Mouse (Mus musculus) heart, postnatal 14 days (tissue): ENCODE measurements around the gene Wasf2. TPM values are rescaled to one million over a fixed set of nuclear protein-coding genes. Genes with fewer than 3 reads are reported as not detected.
A peak's percentile ranks its signal among the peaks of the same experiment; 100 is the strongest.
"Not testable (repeated sequence)": the region's sequence is repeated elsewhere in the genome, so short reads cannot be mapped to it uniquely, and the experiment has no call there.

Experiments used
- DNase-seq, 2 experiments: peaks; one replicate each; pipeline ENCODE4 v3.0.0; 2021 to 2022
- intact Hi-C: fragments of 180-260 bp; cut with DNase I; formaldehyde crosslinking; loops from one replicate; pipeline ENCODE4 v1.15.1; 2025
- total RNA-seq, 2 experiments: library from RNA; stranded (reverse); gene quantifications; 2 replicates each; pipeline ENCODE4 v1.2.3; 2021

Wasf2 gene
- total RNA-seq, 2 experiments from 2014 or later: 133 to 135 TPM

GRCm38 (mm10) chr4:133094936-133095733 is 35.2 kb upstream of the Wasf2 start:
- DNase-seq: peak; percentile 71 to 81
- intact Hi-C loops: loop anchor here (5.0 kb wide), 1 partner anchor 38 kb away; no protein-coding TSS in a partner anchor

- DNase-seq: not testable (repeated sequence)
- intact Hi-C loops: loop anchor here (5.0 kb wide), 1 partner anchor 38 kb away; no protein-coding TSS in a partner anchor
These were observed 34.6 kb upstream of the Wasf2 start for GRCm38 (mm10) chr4:133095734-133096065.

- intact Hi-C loops: loop anchor here (5.0 kb wide), 1 partner anchor 39 kb away; no protein-coding TSS in a partner anchor
- DNase-seq: not testable (repeated sequence)
These were observed 33.6 kb upstream of the Wasf2 start for GRCm38 (mm10) chr4:133096671-133097070.

- intact Hi-C loops: no loop called here
- DNase-seq: no peak
These were observed 28.6 kb upstream of the Wasf2 start for GRCm38 (mm10) chr4:133101751-133102150.

- intact Hi-C loops: no loop called here
- no peak for DNase-seq
These were observed 26.6 kb upstream of the Wasf2 start for GRCm38 (mm10) chr4:133103525-133104193.

DNA sequence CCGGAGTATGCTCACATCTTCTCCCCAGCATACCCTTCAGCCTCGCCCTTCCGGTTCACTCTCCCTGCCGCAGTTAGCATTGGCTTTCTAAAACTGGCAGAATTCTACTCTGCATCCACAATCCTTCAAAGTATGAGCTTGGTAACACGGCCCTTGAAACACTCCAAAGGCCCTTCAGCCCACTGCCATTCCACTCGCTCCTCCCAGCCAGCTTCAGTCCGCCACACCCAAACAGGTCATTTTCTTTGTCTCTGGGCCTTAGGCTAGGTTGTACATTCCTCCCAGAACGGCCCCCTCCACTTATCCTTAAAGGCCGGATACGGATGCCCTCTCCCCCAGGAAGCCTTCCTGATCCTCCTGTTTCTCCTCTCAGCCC is 26.1 kb upstream of the Wasf2 start:
- DNase-seq: no peak
- intact Hi-C loops: no loop called here

DNA sequence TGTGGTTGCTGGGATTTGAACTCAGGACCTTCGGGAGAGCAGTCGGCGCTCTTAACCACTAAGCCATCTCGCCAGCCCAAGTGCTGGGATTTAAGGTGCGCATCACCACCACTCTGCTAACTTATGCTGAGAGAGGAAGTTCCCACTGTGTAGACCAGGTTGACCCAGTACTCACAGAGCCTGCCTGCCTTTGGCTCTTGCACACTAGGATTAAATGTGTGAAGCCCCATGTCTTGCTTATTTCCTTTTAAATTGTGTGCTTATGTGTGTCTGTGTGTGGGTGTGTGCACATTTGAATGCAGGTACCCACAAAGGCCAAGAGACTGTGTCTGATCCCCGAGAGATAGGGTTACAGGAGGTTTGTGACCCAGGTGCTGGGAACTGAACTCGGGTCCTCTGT is 23.6 kb upstream of the Wasf2 start:
- no peak for DNase-seq
- intact Hi-C loops: no loop called here

DNA sequence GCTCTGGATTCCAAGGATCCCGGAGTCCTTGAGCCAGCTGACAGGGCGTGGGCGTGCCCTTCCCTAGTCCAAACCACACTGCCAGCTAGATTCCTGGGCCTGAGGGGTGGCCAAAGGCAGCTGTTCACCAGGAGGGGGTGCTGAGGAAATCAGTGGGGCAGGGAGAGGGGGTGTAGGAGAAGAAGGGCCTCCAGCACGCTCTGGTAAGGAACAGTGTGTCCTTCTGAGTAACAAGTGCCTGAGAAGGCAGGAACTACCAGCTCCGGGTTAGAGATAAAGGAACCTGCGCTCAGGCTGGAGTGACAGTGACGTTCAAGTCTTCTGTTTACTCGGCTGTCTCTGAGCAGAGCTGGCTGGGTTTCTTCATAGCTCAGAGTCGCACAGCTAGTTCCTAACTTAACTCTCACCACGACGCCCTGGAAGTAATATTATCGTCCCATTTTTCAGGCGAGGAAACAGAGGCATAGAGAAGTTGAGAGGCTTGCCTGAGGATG is 22.5 kb upstream of the Wasf2 start:
- intact Hi-C loops: no loop called here
- DNase-seq: peak; percentile 70

DNA sequence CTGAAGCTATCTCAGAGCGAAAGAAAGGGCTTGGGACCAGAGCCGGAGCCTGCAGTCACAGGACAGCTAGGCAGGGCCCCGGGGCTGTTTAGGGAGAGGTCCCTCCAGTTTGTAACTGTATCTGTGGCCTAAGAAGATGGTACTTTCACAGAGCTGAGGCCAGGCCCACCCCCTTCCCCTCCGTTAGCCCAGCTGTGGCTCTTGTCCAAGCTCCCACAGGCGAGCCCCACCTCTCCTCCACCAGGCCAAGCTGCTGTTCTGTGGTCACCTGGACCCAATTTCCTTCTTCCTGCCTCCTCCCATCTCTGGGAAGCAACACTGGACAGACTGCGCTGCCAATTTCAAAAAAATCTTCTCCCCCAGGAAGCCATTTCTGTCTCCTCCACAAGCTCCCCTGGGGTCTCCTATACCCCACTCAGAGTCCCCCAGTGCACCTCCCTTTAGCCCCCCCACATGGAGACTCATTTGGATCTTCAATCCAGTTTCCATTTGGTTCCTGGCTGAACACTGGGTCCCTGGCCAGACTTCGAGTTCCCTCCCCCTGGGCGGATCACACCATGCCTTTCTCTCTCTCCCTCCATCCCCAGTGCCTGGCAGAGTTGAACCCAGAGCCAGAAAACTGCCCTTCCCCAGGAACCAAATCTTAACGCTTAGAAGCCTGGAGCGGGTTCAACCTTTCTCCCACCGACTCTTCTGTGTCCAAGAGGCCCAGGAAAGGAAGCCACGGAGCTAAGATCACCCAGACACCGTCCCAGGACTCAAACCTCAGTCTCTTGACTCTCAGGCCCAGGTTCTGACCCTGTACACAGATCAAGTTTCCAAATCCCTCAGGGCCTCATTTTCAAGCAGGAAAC is 21.6 kb upstream of the Wasf2 start:
- intact Hi-C loops: no loop called here
- DNase-seq: peak; percentile 59 to 69

DNA sequence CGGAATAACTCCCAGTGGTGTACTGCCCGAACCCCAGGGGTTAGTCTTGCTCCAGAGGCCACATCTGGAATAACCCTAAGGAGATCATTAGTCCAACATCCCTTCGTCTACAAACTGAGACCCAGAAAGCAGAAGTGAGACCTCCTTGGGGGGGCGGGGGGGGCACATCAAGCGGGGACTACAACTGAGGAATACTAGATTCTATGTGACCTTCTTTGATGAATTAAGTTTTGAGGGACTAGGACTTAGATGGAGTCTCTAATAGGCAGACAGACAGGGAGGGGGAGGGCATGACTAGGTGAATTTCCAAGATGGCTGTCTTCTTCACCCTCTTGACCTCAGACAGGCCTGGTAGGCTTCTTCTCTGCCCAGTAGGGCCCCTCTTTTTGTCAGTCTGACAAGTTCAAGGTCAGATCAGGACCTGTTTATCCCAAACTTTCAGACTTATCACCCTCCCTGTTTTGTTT is 20.9 kb upstream of the Wasf2 start:
- DNase-seq: no peak
- intact Hi-C loops: no loop called here

GRCm38 (mm10) chr4:133112175-133112838 is 18.0 kb upstream of the Wasf2 start:
- intact Hi-C loops: loop anchor here (10.0 kb wide), 1 partner anchor 98 kb away; the partner anchor contains the start of gene Ahdc1
- no peak for DNase-seq

DNA sequence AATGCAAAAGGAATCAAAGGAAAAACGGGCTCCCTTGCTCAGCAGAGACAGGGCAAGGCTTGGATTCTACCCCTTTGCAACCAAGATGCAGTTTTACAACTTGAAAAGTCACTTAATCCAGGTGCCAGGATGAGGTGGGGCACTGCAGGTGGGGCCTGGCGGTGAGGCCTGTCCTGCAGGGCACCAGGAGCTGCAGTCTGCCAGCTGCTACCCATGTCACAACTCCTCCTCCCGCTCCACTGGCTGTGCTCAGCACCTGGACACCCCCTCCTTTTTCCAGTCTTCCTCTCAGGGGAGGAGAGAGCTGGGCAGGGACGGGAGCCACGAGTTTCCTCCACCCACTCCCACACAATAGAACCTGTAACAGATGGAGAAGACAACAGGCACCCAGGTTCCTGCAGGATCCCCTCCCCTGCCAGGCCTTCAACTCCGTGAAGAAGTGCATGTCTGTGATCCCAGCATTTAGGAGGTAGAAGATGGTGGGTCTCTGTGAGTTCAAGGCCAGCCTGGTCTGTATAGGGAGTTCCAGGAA is 16.9 kb upstream of the Wasf2 start:
- intact Hi-C loops: loop anchor here (10.0 kb wide), 1 partner anchor 99 kb away; the partner anchor contains the start of gene Ahdc1
- DNase-seq: peak in 1 of 2 experiments; percentile 13

GRCm38 (mm10) chr4:133114762-133115161 is 15.5 kb upstream of the Wasf2 start:
- no peak for DNase-seq
- intact Hi-C loops: loop anchor here (5.0 to 10.0 kb wide), 2 partner anchors 57 to 100 kb away; partner anchors contain the start of gene Ahdc1

- no peak for DNase-seq
- intact Hi-C loops: loop anchor here (5.0 to 10.0 kb wide), 2 partner anchors 59 to 101 kb away; partner anchors contain the start of gene Ahdc1
These were observed 14.4 kb upstream of the Wasf2 start for GRCm38 (mm10) chr4:133115721-133116429.

DNA sequence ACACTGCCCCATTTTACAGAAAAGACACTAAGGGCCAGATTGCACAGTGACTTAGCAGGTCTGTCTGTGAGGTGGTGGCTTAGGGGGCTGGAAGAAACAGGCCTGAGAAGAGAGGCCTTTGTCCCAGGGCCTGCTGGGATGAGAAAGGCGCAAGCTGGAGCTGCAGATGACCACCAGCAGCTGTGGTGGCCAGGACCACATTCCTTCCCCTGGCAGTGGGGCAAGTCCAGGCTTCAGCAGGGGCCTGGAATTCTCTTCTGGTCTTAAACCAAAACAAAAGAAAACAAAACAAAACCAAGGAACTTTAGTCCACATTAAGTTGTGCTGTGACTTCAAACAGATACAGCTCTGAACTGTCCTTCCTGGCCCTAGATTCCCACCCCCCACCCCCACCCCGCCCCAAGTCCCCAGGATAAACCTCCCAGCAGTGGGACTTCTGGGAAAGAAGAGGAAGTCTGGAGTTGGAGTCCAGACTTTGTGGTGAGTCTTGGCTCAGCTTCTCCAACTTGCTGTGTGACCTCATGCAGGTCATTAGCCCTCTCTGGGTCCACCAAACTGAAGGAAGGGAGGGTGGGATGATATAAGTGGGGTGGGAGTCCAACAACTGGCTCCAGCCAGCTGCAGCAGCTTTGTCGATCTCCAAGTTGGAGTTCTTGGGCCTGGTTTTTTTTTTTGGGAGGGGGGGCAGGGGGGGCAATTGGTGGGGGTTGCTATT is 13.4 kb upstream of the Wasf2 start:
- intact Hi-C loops: loop anchor here (5.0 to 10.0 kb wide), 2 partner anchors 60 to 102 kb away; partner anchors contain the start of gene Ahdc1
- DNase-seq: peak in 1 of 2 experiments; percentile 43

- intact Hi-C loops: loop anchor here (5.0 to 10.0 kb wide), 2 partner anchors 60 to 103 kb away; partner anchors contain the start of gene Ahdc1
- DNase-seq: peak; percentile 85 to 87
These were observed 12.5 kb upstream of the Wasf2 start for GRCm38 (mm10) chr4:133117556-133118411.
